Mouse (Mus musculus): Measurements from ENCODE around the gene Pawr. TPM values are rescaled to one million over a fixed set of nuclear protein-coding genes. Genes with fewer than 3 reads are reported as not detected.

Gene Pawr
- total RNA-seq, 2 experiments from 2014 or later, result not detected

- no peak for ATAC-seq (replicated peaks; ENCODE audit: low FRiP score, poor library complexity, severe bottlenecking)
These were observed 18.5 kb downstream of the Pawr start for GRCm38 (mm10) chr10:108350125-108351070.

GRCm38 (mm10) chr10:108352944-108353343 lies 21.0 kb downstream of the Pawr start:
- no peak for ATAC-seq (replicated peaks; ENCODE audit: low FRiP score, poor library complexity, severe bottlenecking)

GRCm38 (mm10) chr10:108354726-108355391 lies 22.9 kb downstream of the Pawr start:
- ATAC-seq (replicated peaks; ENCODE audit: low FRiP score, poor library complexity, severe bottlenecking), result no peak

- ATAC-seq (replicated peaks; ENCODE audit: low FRiP score, poor library complexity, severe bottlenecking), result no peak
These were observed 23.5 kb downstream of the Pawr start for GRCm38 (mm10) chr10:108355392-108355775.

- no peak for ATAC-seq (replicated peaks; ENCODE audit: low FRiP score, poor library complexity, severe bottlenecking)
These were observed 24.8 kb downstream of the Pawr start for GRCm38 (mm10) chr10:108356601-108357187.

- ATAC-seq (replicated peaks; ENCODE audit: low FRiP score, poor library complexity, severe bottlenecking), result no peak
These were observed 28.1 kb downstream of the Pawr start for GRCm38 (mm10) chr10:108359974-108360373.

- no peak for ATAC-seq (replicated peaks; ENCODE audit: low FRiP score, poor library complexity, severe bottlenecking)
These were observed 28.9 kb downstream of the Pawr start for GRCm38 (mm10) chr10:108360801-108361200.

- ATAC-seq (replicated peaks; ENCODE audit: low FRiP score, poor library complexity, severe bottlenecking), result no peak
These were observed 29.7 kb downstream of the Pawr start for GRCm38 (mm10) chr10:108361419-108362155.

- ATAC-seq (replicated peaks; ENCODE audit: low FRiP score, poor library complexity, severe bottlenecking), result no peak
These were observed 32.0 kb downstream of the Pawr start for GRCm38 (mm10) chr10:108363932-108364331.

DNA sequence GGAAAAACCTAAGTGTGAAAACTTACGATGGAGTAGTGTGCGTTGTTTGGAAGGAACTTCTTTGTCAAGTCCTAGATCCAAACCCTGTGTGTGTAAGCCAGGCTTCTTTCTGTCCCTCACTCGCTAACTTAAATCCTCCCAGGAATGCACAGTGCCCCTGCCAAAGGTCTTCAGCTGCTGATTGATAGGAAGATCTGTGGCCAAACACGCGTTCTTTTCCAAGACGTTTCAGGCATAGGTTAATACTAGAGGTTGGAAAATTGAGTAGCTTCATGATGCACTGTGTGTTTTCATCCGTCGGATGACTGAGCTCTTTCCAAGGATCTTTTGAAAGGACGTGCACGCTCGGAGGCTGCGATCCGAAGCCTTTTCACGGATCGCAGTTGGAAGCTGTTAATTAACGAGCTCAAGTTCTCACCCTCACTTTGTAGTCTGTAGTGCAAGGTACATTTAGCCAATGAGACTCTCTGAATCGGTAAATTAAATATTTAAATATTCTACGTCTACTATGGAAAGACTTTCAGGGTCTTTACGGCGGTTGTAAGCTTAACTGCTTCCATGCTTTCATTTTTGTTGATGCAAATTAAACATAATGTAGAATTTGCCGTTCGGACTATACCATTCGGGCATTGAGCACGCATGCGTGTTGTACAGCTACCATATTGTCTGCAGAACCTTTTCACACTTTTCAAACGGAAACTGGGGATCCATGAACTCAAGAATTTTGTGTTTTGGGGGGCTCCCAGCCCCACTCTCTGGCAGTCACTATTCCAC lies 33.2 kb downstream of the Pawr start:
- ATAC-seq (replicated peaks; ENCODE audit: low FRiP score, poor library complexity, severe bottlenecking), result no peak

DNA sequence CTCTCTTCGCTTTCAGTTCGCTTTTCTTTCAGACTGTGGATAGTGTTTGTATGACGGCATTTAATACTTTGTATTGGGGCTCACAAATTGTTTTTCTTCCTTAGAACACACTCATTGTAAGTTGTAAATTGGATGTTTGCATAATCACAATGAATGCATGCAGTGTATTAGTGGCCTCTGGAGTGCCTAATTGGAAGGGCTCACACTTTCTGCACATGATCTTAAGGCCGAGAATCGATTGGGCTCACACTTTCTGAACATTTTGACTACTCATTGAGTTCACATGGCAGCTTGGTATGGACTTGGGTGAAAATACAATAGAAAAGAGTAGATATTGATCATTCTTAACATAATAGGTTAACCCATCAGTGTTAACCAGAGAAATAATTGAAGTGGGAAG lies 34.3 kb downstream of the Pawr start:
- ATAC-seq (replicated peaks; ENCODE audit: low FRiP score, poor library complexity, severe bottlenecking), result no peak

GRCm38 (mm10) chr10:108368358-108368757 lies 36.4 kb downstream of the Pawr start:
- ATAC-seq (replicated peaks; ENCODE audit: low FRiP score, poor library complexity, severe bottlenecking), result no peak

GRCm38 (mm10) chr10:108372258-108372657 lies 40.3 kb downstream of the Pawr start:
- ATAC-seq (replicated peaks; ENCODE audit: low FRiP score, poor library complexity, severe bottlenecking), result no peak

DNA sequence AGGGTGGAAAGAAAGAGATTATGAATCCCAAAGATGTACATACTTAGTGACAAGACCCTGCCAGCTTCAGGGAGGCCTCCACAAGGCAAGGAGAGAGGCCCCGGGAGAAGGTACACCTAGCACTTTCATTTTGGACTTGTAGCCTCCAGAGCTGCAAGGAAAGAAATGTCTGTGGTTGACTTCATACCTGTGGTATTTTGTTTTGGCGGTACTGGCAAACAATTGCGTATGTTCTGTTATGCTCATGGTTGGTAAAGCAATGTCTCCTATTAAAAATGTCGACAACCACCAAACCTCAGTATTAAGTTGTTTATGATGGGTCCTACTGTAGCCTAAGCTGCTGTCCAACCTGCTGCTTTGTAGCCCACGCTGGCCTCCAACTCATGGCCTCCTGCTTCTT lies 40.9 kb downstream of the Pawr start:
- no peak for ATAC-seq (replicated peaks; ENCODE audit: low FRiP score, poor library complexity, severe bottlenecking)

DNA sequence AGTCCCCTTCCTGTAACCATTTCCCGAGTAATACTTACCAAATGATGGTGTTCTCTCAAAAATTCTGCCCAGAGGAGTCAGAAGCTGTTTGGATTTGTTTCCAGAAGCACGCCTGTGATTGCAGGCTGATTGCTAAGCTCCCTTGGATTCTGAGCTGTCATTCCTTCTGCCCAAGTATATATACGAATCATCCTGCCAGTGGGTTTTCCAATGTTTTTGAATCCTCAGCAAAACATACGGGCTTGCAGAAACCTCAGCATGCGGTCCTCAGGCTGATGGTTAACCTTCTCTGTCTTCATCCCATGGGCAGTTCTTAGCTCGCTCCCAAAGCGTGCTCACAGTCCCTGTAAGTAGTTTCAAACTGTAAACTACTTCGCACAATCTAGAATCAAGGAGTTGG lies 43.9 kb downstream of the Pawr start:
- no peak for ATAC-seq (replicated peaks; ENCODE audit: low FRiP score, poor library complexity, severe bottlenecking)

- ATAC-seq (replicated peaks; ENCODE audit: low FRiP score, poor library complexity, severe bottlenecking), result no peak
These were observed 44.4 kb downstream of the Pawr start for GRCm38 (mm10) chr10:108376366-108376765.

GRCm38 (mm10) chr10:108377369-108377768 lies 45.4 kb downstream of the Pawr start:
- ATAC-seq (replicated peaks; ENCODE audit: low FRiP score, poor library complexity, severe bottlenecking), result no peak

DNA sequence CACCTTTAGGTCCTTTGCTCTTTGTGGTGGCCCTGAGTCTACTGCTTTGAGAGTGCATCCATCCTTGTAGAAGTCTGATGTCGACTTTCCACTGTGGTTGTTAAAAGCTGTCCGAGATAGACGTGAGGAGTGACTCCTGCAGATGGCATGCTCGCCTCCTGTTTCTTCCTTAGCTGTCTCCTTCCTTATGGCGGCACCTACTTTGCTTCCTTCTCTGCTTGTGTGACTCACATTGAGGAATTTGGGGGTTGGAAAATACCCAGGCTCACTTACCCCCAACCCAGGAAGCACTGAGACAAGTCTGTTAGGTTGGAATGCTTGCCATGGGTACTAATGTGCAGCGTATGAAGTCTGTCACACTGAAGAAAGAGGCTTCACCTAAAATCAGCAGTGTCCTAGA lies 46.1 kb downstream of the Pawr start:
- no peak for ATAC-seq (replicated peaks; ENCODE audit: low FRiP score, poor library complexity, severe bottlenecking)

GRCm38 (mm10) chr10:108378479-108378878 lies 46.6 kb downstream of the Pawr start:
- no peak for ATAC-seq (replicated peaks; ENCODE audit: low FRiP score, poor library complexity, severe bottlenecking)
